Mouse (Mus musculus): Measurements from ENCODE around the gene Itgal.

DNA sequence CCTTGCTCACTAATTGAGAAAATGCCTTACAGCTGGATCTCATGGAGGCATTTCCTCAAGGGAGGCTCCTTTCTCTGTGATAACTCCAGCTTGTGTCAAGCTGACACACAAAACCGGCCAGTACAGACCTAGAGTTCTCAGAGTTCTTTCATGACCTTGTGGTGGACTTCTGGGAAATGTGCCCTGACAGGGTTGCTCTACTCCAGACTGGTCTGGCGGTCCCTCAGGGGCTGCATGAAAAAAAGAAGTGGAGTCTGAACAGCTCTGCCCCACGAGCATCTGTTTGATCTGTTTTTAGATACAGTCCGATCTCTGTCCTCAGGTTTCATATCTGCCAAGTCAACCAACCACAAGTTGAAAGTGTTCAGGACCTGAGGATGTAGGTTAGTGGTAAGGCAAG, 41.6 kb downstream of the Itgal start:
- no peak for TF ChIP-seq POLR2A (IDR thresholded peaks at IDR 0.05; ENCODE audit: insufficient read depth, low read length)
- TF ChIP-seq CTCF (IDR thresholded peaks at IDR 0.05; ENCODE audit: low read depth, low read length): no peak
- no peak for TF ChIP-seq EP300 (IDR thresholded peaks at IDR 0.05; ENCODE audit: insufficient read depth, low read depth, low read length)

Measured in ES-Bruce4 (cell line).